Mouse (Mus musculus) heart, embryonic 13.5 days (tissue): ENCODE data around the gene A830005F24Rik. TPM values are rescaled to one million over a fixed set of nuclear protein-coding genes. Genes with fewer than 3 reads are reported as not detected.
A peak's percentile ranks its signal among the peaks of the same experiment; 100 is the strongest.

Experiments
- ATAC-seq: fragments of 200-750 bp; cut with Nextera tagmentation; 2 replicates; pipeline ENCODE4 v1.8.0; 2017; ENCODE audit warnings: moderate TSS enrichment; ENCODE audit not compliant: insufficient number of reproducible peaks, low FRiP score, low TSS enrichment; ENCODE audit errors: extremely low read depth
- H3K27ac ChIP-seq: fragments of 300-500 bp; sonication (generic); replicated peaks from 2 replicates; pipeline ENCODE4 v1.5.1; 2015; ENCODE audit warnings: moderate library complexity, mild to moderate bottlenecking, inconsistent platforms
- H3K27me3 ChIP-seq: fragments of 300-500 bp; sonication (generic); replicated peaks from 2 replicates; pipeline ENCODE4 v1.6.1; 2015; ENCODE audit warnings: mild to moderate bottlenecking, inconsistent platforms
- H3K36me3 ChIP-seq: fragments of 300-500 bp; sonication (generic); 2 replicates; pipeline ENCODE4 v1.6.1; 2015; ENCODE audit warnings: mild to moderate bottlenecking, inconsistent platforms
- H3K4me1 ChIP-seq: fragments of 300-500 bp; sonication (generic); 2 replicates; pipeline ENCODE4 v1.6.1; 2015; ENCODE audit warnings: inconsistent platforms
- H3K4me2 ChIP-seq: fragments of 300-500 bp; sonication (generic); 2 replicates; pipeline ENCODE4 v1.6.1; 2015; ENCODE audit warnings: inconsistent platforms, mild to moderate bottlenecking, moderate library complexity
- H3K4me3 ChIP-seq: fragments of 300-500 bp; sonication (generic); 2 replicates; pipeline ENCODE4 v1.5.1; 2015; ENCODE audit warnings: moderate library complexity, mild to moderate bottlenecking, inconsistent platforms
- H3K9ac ChIP-seq: fragments of 300-500 bp; sonication (generic); 2 replicates; pipeline ENCODE4 v1.6.1; 2015; ENCODE audit warnings: inconsistent platforms, mild to moderate bottlenecking, moderate library complexity
- H3K9me3 ChIP-seq: fragments of 300-500 bp; sonication (generic); 2 replicates; pipeline ENCODE4 v1.6.1; 2016; ENCODE audit warnings: inconsistent platforms
- WGBS: fragments of 180-500 bp; shearing (Covaris S2); methylation state at CpG from one replicate; pipeline ENCODE4 v1.1.7; 2015; ENCODE audit warnings: mixed read lengths; 5-methylcytosine and 5-hydroxymethylcytosine counted together
- polyA plus RNA-seq: library from polyadenylated mRNA; unstranded; fragments of >200 nt; fragmentation: Nextera tagmentation; extraction: Ambion mirVana; gene quantifications from 2 replicates; pipeline ENCODE4 v1.2.1, GENCODE M21; 2015

A830005F24Rik gene
- polyA plus RNA-seq, 1 experiment from 2014 or later, result 0.44 TPM

GRCm38 (mm10) chr13:48545476-48546281, 32.3 kb downstream of the A830005F24Rik start:
- Histone ChIP-seq H3K36me3 (0 out of 2 replicates have a peak, but pooled peaks cover 2% of the 10 kb centered on the region), H3K4me3 (peak overlapping the region; percentile 73), H3K27ac (peak overlapping the region; percentile 99), H3K9ac (peak overlapping the region; percentile 99), H3K9me3 (no peaks in the 10 kb centered on the region), H3K27me3 (no peaks in the 10 kb centered on the region), H3K4me1 (peaks cover 47% of the 10 kb centered on the region), H3K4me2 (peak overlapping the region; percentile 80)
- ATAC-seq, result peak; percentile 84
- WGBS, result under 1% methylated on average over 62 of the region's 72 CpGs

GRCm38 (mm10) chr13:48546330-48546917, 33.1 kb downstream of the A830005F24Rik start:
- H3K4me3 ChIP-seq, result peak overlapping the region; percentile 73
- peak overlapping the region; percentile 99 for H3K9ac ChIP-seq
- peak; percentile 98 for ATAC-seq
- H3K36me3 ChIP-seq, result no peaks in the 10 kb centered on the region
- under 1% methylated on average over 63 of the region's 72 CpGs for WGBS
- no peaks in the 10 kb centered on the region for H3K27me3 ChIP-seq
- H3K27ac ChIP-seq, result peak overlapping the region; percentile 99
- H3K9me3 ChIP-seq, result no peaks in the 10 kb centered on the region
- H3K4me2 ChIP-seq, result peak overlapping the region; percentile 70
- H3K4me1 ChIP-seq, result peaks cover 40% of the 10 kb centered on the region

GRCm38 (mm10) chr13:48547623-48548022, 34.3 kb downstream of the A830005F24Rik start:
- Histone ChIP-seq H3K9me3 (no peaks in the 10 kb centered on the region), H3K4me3 (no peak overlapping the region), H3K9ac (no peak overlapping the region), H3K27ac (no peak overlapping the region), H3K4me2 (no peak overlapping the region), H3K4me1 (peaks cover 43% of the 10 kb centered on the region), H3K27me3 (no peaks in the 10 kb centered on the region), H3K36me3 (no peaks in the 10 kb centered on the region)
- ATAC-seq, result no peak
- WGBS, result 89% methylated on average over 6 of the region's 6 CpGs

- H3K4me2 ChIP-seq, result no peak overlapping the region
- no peak for ATAC-seq
- no peak overlapping the region for H3K4me3 ChIP-seq
- 81% methylated on average over 5 of the region's 5 CpGs for WGBS
- H3K9me3 ChIP-seq, result no peaks in the 10 kb centered on the region
- H3K4me1 ChIP-seq, result peaks cover 46% of the 10 kb centered on the region
- no peak overlapping the region for H3K9ac ChIP-seq
- H3K27ac ChIP-seq, result no peak overlapping the region
- no peaks in the 10 kb centered on the region for H3K27me3 ChIP-seq
- no peaks in the 10 kb centered on the region for H3K36me3 ChIP-seq
Measured at GRCm38 (mm10) chr13:48548296-48548695, 34.9 kb downstream of the A830005F24Rik start.

GRCm38 (mm10) chr13:48552181-48553090, 39.1 kb downstream of the A830005F24Rik start:
- Histone ChIP-seq H3K4me3 (peak overlapping the region; percentile 35), H3K9ac (peak overlapping the region; percentile 76), H3K27me3 (no peaks in the 10 kb centered on the region), H3K4me1 (peaks cover 36% of the 10 kb centered on the region), H3K27ac (peak overlapping the region; percentile 97), H3K9me3 (no peaks in the 10 kb centered on the region), H3K4me2 (peak overlapping the region; percentile 63), H3K36me3 (no peaks in the 10 kb centered on the region)
- 29% methylated on average over 21 of the region's 21 CpGs for WGBS
- ATAC-seq, result peak; percentile 78; the same call in 1 of the 2 replicates

- no peak for ATAC-seq
- Histone ChIP-seq H3K4me1 (peaks cover 36% of the 10 kb centered on the region), H3K9ac (no peak overlapping the region), H3K4me2 (peak overlapping the region; percentile 63; the same call in 1 of the 2 replicates), H3K27me3 (no peaks in the 10 kb centered on the region), H3K36me3 (no peaks in the 10 kb centered on the region), H3K27ac (peak overlapping the region; percentile 97), H3K4me3 (no peak overlapping the region), H3K9me3 (no peaks in the 10 kb centered on the region; the same call in 1 of the 2 replicates)
- 42% methylated on average over 5 of the region's 5 CpGs for WGBS
Measured at GRCm38 (mm10) chr13:48553511-48553910, 40.1 kb downstream of the A830005F24Rik start.

- H3K27ac ChIP-seq, result no peak overlapping the region
- no peak overlapping the region for H3K4me2 ChIP-seq
- H3K27me3 ChIP-seq, result no peaks in the 10 kb centered on the region
- H3K9me3 ChIP-seq, result no peaks in the 10 kb centered on the region; the same call in 1 of the 2 replicates
- H3K4me3 ChIP-seq, result no peak overlapping the region
- no peak for ATAC-seq
- H3K36me3 ChIP-seq, result no peaks in the 10 kb centered on the region
- 82% methylated on average over 1 of the region's 1 CpGs for WGBS
- H3K9ac ChIP-seq, result no peak overlapping the region
- H3K4me1 ChIP-seq, result peaks cover 33% of the 10 kb centered on the region
Measured at GRCm38 (mm10) chr13:48554552-48554951, 41.2 kb downstream of the A830005F24Rik start.

GRCm38 (mm10) chr13:48555976-48556375, 42.6 kb downstream of the A830005F24Rik start:
- no peak overlapping the region for H3K9ac ChIP-seq
- H3K4me1 ChIP-seq, result peaks cover 29% of the 10 kb centered on the region
- no peaks in the 10 kb centered on the region for H3K36me3 ChIP-seq
- WGBS, result 57% methylated on average over 1 of the region's 1 CpGs
- H3K4me3 ChIP-seq, result no peak overlapping the region
- H3K4me2 ChIP-seq, result no peak overlapping the region
- no peak for ATAC-seq
- no peaks in the 10 kb centered on the region for H3K27me3 ChIP-seq
- no peaks in the 10 kb centered on the region; the same call in 1 of the 2 replicates for H3K9me3 ChIP-seq
- no peak overlapping the region for H3K27ac ChIP-seq

GRCm38 (mm10) chr13:48561481-48561880, 48.1 kb downstream of the A830005F24Rik start:
- no peak for ATAC-seq
- Histone ChIP-seq H3K36me3 (no peaks in the 10 kb centered on the region), H3K4me3 (no peak overlapping the region)

GRCm38 (mm10) chr13:48562336-48562735, 49.0 kb downstream of the A830005F24Rik start:
- H3K4me2 ChIP-seq, result no peak overlapping the region
- H3K9me3 ChIP-seq, result no peaks in the 10 kb centered on the region; the same call in 1 of the 2 replicates
- no peak overlapping the region for H3K9ac ChIP-seq
- H3K4me3 ChIP-seq, result no peak overlapping the region
- WGBS, result 83% methylated on average over 5 of the region's 5 CpGs
- peaks cover 19% of the 10 kb centered on the region for H3K4me1 ChIP-seq
- no peaks in the 10 kb centered on the region for H3K36me3 ChIP-seq
- no peak for ATAC-seq
- H3K27ac ChIP-seq, result no peak overlapping the region
- H3K27me3 ChIP-seq, result no peaks in the 10 kb centered on the region

More at GRCm38 (mm10) chr13:48561481-48561880, 48.1 kb downstream of the A830005F24Rik start:
- Histone ChIP-seq H3K27ac (no peak overlapping the region), H3K9ac (no peak overlapping the region), H3K9me3 (no peaks in the 10 kb centered on the region; the same call in 1 of the 2 replicates), H3K4me2 (no peak overlapping the region), H3K4me1 (peaks cover 17% of the 10 kb centered on the region), H3K27me3 (no peaks in the 10 kb centered on the region)
- 83% methylated on average over 2 of the region's 2 CpGs for WGBS
